Mouse (Mus musculus) thymus, adult 2 months (tissue): ENCODE measurements around the gene Tmco4.

Experiments
- CTCF ChIP-seq: fragments of 200-500 bp; IDR thresholded peaks from 2 replicates; pipeline ENCODE4 v1.5.1; 2012; ENCODE audit warnings: mild to moderate bottlenecking, control low read depth, low read length, moderate library complexity, borderline replicate concordance; ENCODE audit not compliant: control insufficient read depth, poor library complexity, insufficient read depth; ENCODE audit errors: extremely low read depth
- POLR2A ChIP-seq: fragments of 200-500 bp; IDR thresholded peaks from 2 replicates; pipeline ENCODE4 v1.6.1; 2012; ENCODE audit warnings: mild to moderate bottlenecking, low read length, control low read depth, moderate library complexity; ENCODE audit not compliant: control insufficient read depth, poor library complexity, insufficient read depth; ENCODE audit errors: extremely low read depth

GRCm38 (mm10) chr4:139091478-139092355 lies 119.0 kb downstream of the Tmco4 start:
- TF ChIP-seq CTCF (no peak), POLR2A (no peak)
